Mouse (Mus musculus) gastrocnemius, postnatal 14 days (tissue): ENCODE data around the gene Msto1. TPM values are rescaled to one million over a fixed set of nuclear protein-coding genes. Genes with fewer than 3 reads are reported as not detected.
"Not testable (repeated sequence)": the region's sequence is repeated elsewhere in the genome, so short reads cannot be mapped to it uniquely, and the experiment has no call there.

Source experiments
- DNase-seq: peaks from one replicate; pipeline ENCODE4 v3.0.0; 2021; ENCODE audit warnings: mixed read lengths
- intact Hi-C: fragments of 180-260 bp; cut with DNase I; formaldehyde crosslinking; loops from one replicate; pipeline ENCODE4 v1.15.1; 2025; ENCODE audit warnings: low total_unique reads
- total RNA-seq, 2 experiments: library from RNA; stranded (reverse); gene quantifications; 2 replicates each; pipeline ENCODE4 v1.2.3; 2021

Gene Msto1
- total RNA-seq, 2 experiments from 2014 or later, result 10.5 to 12.6 TPM

GRCm38 (mm10) chr3:88906393-88907159, 7.2 kb downstream of the Msto1 start:
- intact Hi-C loops, result no loop called here
- DNase-seq, result no peak

- DNase-seq, result no peak
- intact Hi-C loops, result no loop called here
Measured at GRCm38 (mm10) chr3:88905741-88906140, 8.1 kb downstream of the Msto1 start.

- DNase-seq, result no peak
- intact Hi-C loops, result no loop called here
Measured at GRCm38 (mm10) chr3:88905209-88905608, 8.6 kb downstream of the Msto1 start.

- intact Hi-C loops, result no loop called here
- DNase-seq, result no peak
Measured at GRCm38 (mm10) chr3:88904803-88905202, 9.0 kb downstream of the Msto1 start.

GRCm38 (mm10) chr3:88893011-88893410, 20.8 kb downstream of the Msto1 start:
- intact Hi-C loops, DNase-seq: not testable (repeated sequence)

- intact Hi-C loops, DNase-seq: not testable (repeated sequence)
Measured at GRCm38 (mm10) chr3:88882536-88882935, 31.3 kb downstream of the Msto1 start.

- intact Hi-C loops, DNase-seq: not testable (repeated sequence)
Measured at GRCm38 (mm10) chr3:88868449-88868848, 45.4 kb downstream of the Msto1 start.

- DNase-seq, intact Hi-C loops: not testable (repeated sequence)
Measured at GRCm38 (mm10) chr3:88867177-88867576, 46.6 kb downstream of the Msto1 start.

- DNase-seq, intact Hi-C loops: not testable (repeated sequence)
Measured at GRCm38 (mm10) chr3:88866735-88867134, 47.1 kb downstream of the Msto1 start.

GRCm38 (mm10) chr3:88862129-88862528, 51.7 kb downstream of the Msto1 start:
- intact Hi-C loops, result no loop called here
- no peak for DNase-seq

- intact Hi-C loops, result no loop called here
- DNase-seq, result no peak
Measured at GRCm38 (mm10) chr3:88855837-88856236, 58.0 kb downstream of the Msto1 start.

Other genes with a start within 250 kb of the Msto1 start
- gene Khdc4, start 228.2 kb downstream of the Msto1 start, total RNA-seq, result 10 to 100 TPM; 18.0 to 20.8 TPM
- 10 to 100 TPM; 17.3 to 21.4 TPM for gene Rit1, start 197.2 kb downstream of the Msto1 start, total RNA-seq
- 1 to 10 TPM; 3.7 to 4.2 TPM for gene Syt11, start 138.8 kb downstream of the Msto1 start, total RNA-seq
- 10 to 100 TPM; 11.9 to 12.5 TPM for gene Gon4l, start 78.8 kb downstream of the Msto1 start, total RNA-seq
- gene Ash1l, start 36.6 kb upstream of the Msto1 start, total RNA-seq, result 10 to 100 TPM; 24.4 to 24.7 TPM
- 10 to 100 TPM; 58.7 to 62.5 TPM for gene Dap3, start 37.2 kb upstream of the Msto1 start, total RNA-seq
- gene Rusc1, start 179.3 kb upstream of the Msto1 start, total RNA-seq, result 10 to 100 TPM; 10.3 TPM
- not detected for gene Gm43738, start 187.1 kb upstream of the Msto1 start, total RNA-seq
- gene Fdps, start 188.0 kb upstream of the Msto1 start, total RNA-seq, result 10 to 100 TPM; 24.7 to 30.7 TPM
- gene Pklr, start 222.1 kb upstream of the Msto1 start, total RNA-seq, result not detected
- gene Hcn3, start 246.2 kb upstream of the Msto1 start, total RNA-seq, result under 1 TPM; 0.41 to 0.42 TPM